Mouse (Mus musculus) kidney, embryonic 16.5 days (tissue): ENCODE measurements around the gene Olfr138. TPM values are rescaled to one million over a fixed set of nuclear protein-coding genes. Genes with fewer than 3 reads are reported as not detected.

ENCODE experiments used
- ATAC-seq: fragments of 200-750 bp; cut with Nextera tagmentation; 2 replicates; pipeline ENCODE4 v1.8.0; 2017; ENCODE audit warnings: moderate TSS enrichment; ENCODE audit not compliant: low FRiP score, low TSS enrichment
- H3K27ac ChIP-seq: fragments of 300-500 bp; sonication (generic); 2 replicates; pipeline ENCODE4 v1.5.1; 2014; ENCODE audit warnings: low read length
- H3K27me3 ChIP-seq: fragments of 300-500 bp; sonication (generic); 2 replicates; pipeline ENCODE4 v1.6.1; 2014; ENCODE audit warnings: low read length, control low read depth, mixed read lengths; ENCODE audit not compliant: insufficient read depth
- H3K36me3 ChIP-seq: fragments of 300-500 bp; sonication (generic); 2 replicates; pipeline ENCODE4 v1.6.1; 2014; ENCODE audit warnings: low read length, control low read depth, mixed read lengths; ENCODE audit not compliant: insufficient read depth
- H3K4me1 ChIP-seq: fragments of 300-500 bp; sonication (generic); 2 replicates; pipeline ENCODE4 v1.6.1; 2014; ENCODE audit warnings: low read length, control low read depth, mixed read lengths; ENCODE audit not compliant: insufficient read depth
- H3K4me2 ChIP-seq: fragments of 300-500 bp; sonication (generic); replicated peaks from 2 replicates; pipeline ENCODE4 v1.6.1; 2014; ENCODE audit warnings: low read depth, low read length
- H3K4me3 ChIP-seq: fragments of 300-500 bp; sonication (generic); 2 replicates; pipeline ENCODE4 v1.5.1; 2014; ENCODE audit warnings: mild to moderate bottlenecking, low read length
- H3K9ac ChIP-seq: fragments of 300-500 bp; sonication (generic); replicated peaks from 2 replicates; pipeline ENCODE4 v1.6.1; 2014; ENCODE audit warnings: low read length
- H3K9me3 ChIP-seq: fragments of 300-500 bp; sonication (generic); 2 replicates; pipeline ENCODE4 v1.6.1; 2016; ENCODE audit warnings: low read length, control low read depth
- WGBS: fragments of 180-500 bp; shearing (Covaris S2); extraction: QIAGEN DNeasy Blood & Tissue Kit; methylation state at CpG from one replicate; pipeline ENCODE4 v1.1.7; 2014; 5-methylcytosine and 5-hydroxymethylcytosine counted together
- polyA plus RNA-seq: library from polyadenylated mRNA; unstranded; fragments of >200 nt; fragmentation: Nextera tagmentation; extraction: Ambion mirVana; gene quantifications from 2 replicates; pipeline ENCODE4 v1.2.1, GENCODE M21; 2015

The Olfr138 gene
- not detected in 2 replicates for polyA plus RNA-seq

- H3K36me3 ChIP-seq = no peaks in the 10 kb centered on the region
- H3K27ac ChIP-seq = no peak within 1 kb of the TSS
- no peaks in the 10 kb centered on the region for H3K4me1 ChIP-seq
- H3K9me3 ChIP-seq = no peaks in the 10 kb centered on the region
- no peak within 1 kb of the TSS for H3K9ac ChIP-seq
- no peak for ATAC-seq
- H3K4me3 ChIP-seq = no peak within 1 kb of the TSS
- no peaks in the 10 kb centered on the region for H3K27me3 ChIP-seq
- 66% methylated on average over 1 of the region's 1 CpGs for WGBS
- no peak within 1 kb of the TSS for H3K4me2 ChIP-seq
Measured at GRCm38 (mm10) chr17:38260735-38261134, at the start of gene Olfr138. TSS of gene Olfr138 (plus strand) at chr17:38261035.

GRCm38 (mm10) chr17:38307470-38307869, 46.6 kb downstream of the Olfr138 start, which contains the start of gene Olfr137:
TSS of gene Olfr137 (minus strand) at chr17:38307570.
- ATAC-seq = no peak
- no peak within 1 kb of the TSS for H3K4me3 ChIP-seq
- peaks cover 8% of the 10 kb centered on the region; the same call in 1 of the 2 replicates for H3K9me3 ChIP-seq
- H3K27ac ChIP-seq = no peak within 1 kb of the TSS
- no peak within 1 kb of the TSS for H3K9ac ChIP-seq
- H3K27me3 ChIP-seq = no peaks in the 10 kb centered on the region
- H3K4me2 ChIP-seq = no peak within 1 kb of the TSS
- H3K4me1 ChIP-seq = no peaks in the 10 kb centered on the region
- no peaks in the 10 kb centered on the region for H3K36me3 ChIP-seq

Other genes with a start within 250 kb of the Olfr138 start
- not detected in 2 replicates for gene Olfr129, start 201.0 kb upstream of the Olfr138 start, polyA plus RNA-seq
- not detected in 2 replicates for gene Olfr130, start 197.1 kb upstream of the Olfr138 start, polyA plus RNA-seq
- not detected in 2 replicates for gene Olfr131, start 172.3 kb upstream of the Olfr138 start, polyA plus RNA-seq
- gene Olfr132, start 126.5 kb upstream of the Olfr138 start, polyA plus RNA-seq = not detected in 2 replicates
- not detected in 2 replicates for gene Olfr133, start 115.8 kb upstream of the Olfr138 start, polyA plus RNA-seq
- not detected in 2 replicates for gene Olfr134, start 89.6 kb upstream of the Olfr138 start, polyA plus RNA-seq
- not detected in 2 replicates for gene Olfr135, start 56.7 kb upstream of the Olfr138 start, polyA plus RNA-seq
- gene Olfr137, start 46.5 kb downstream of the Olfr138 start, polyA plus RNA-seq = not detected in 2 replicates
- not detected in 2 replicates for gene Olfr136, start 68.8 kb downstream of the Olfr138 start, polyA plus RNA-seq
- not detected in 2 replicates for gene Esp36, start 159.2 kb downstream of the Olfr138 start, polyA plus RNA-seq